Mouse (Mus musculus) bone marrow, adult 2 months (tissue): ENCODE results near the gene Esp4.

Source experiments
- CTCF ChIP-seq: fragments of 200-500 bp; IDR thresholded peaks from 2 replicates; pipeline ENCODE4 v1.5.1; 2011; ENCODE audit warnings: low read length, control low read depth; ENCODE audit not compliant: control insufficient read depth, insufficient read depth
- POLR2A ChIP-seq: fragments of 200-500 bp; IDR thresholded peaks from 2 replicates; pipeline ENCODE4 v1.6.1; 2011; ENCODE audit warnings: low read depth, mild to moderate bottlenecking, control low read depth, low read length, borderline replicate concordance; ENCODE audit not compliant: control insufficient read depth

DNA sequence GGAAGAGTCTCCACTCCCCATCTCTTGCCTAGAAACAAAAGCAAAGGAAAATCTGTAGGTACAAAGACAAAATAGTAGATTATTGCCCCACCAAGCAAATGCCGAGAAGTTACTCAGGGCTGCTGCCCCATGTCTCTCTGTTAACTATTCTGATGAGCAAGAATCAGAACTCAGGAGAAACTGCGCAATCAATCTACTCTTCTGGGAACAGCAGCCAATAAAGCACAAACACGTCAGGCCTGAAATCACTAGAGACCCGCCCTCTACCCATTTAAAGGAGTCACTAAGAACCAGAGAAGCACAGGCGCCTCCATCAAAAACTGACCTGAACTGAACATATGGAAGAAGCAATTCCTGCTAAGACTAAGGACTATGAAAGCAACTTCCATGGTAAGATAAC is 37.2 kb upstream of the Esp4 start, which contains the start of gene Esp6:
- TF ChIP-seq POLR2A, result no peak
- TF ChIP-seq CTCF, result no peak
